Mouse (Mus musculus): ENCODE measurements around the gene 2510002D24Rik. TPM values are rescaled to one million over a fixed set of nuclear protein-coding genes. Genes with fewer than 3 reads are reported as not detected.

The 2510002D24Rik gene
- total RNA-seq (2015), result 7.8 and 9.6 TPM in 2 replicates
- 9.6 and 9.9 TPM in 2 replicates for total RNA-seq (2017)

DNA sequence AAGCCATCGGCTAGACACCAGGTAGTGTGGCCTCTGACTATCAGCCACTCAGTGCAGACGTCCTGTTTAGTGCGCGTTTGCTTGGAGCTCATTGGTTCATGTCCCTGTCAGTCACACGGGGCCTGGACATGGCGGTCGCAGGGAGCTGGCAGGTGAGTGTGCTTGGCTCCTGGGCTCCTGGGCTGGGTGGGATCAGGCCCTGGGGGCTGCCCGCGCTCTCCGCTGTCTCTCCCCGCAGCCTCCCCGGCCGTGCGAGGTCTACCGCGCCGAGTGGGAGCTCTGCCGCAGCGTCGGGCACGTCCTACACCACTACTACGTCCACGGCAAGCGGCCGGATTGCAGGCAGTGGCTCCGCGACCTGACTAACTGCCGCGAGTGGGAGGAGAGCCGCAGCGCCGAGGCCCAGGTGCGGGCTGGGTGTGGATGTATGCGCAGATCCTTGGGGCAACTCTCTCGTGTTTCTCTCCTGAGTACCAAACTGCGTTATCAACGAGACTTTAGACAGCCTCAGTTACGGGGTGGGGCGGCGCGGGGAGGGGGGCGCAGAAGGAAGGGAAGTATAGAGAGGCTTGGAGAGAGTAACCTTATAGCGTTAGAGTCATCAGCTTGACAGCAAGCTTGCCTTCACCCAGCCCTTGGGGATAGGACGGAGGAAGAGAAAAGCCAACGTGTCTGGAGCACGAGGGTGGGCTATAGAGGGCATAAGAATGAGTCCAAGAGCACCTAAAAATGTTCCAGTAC lies at the start of gene 2510002D24Rik, which contains the start of gene Gm28539:
2510002D24Rik (plus strand) TSS at position 111 of the 741 bp plus-strand sequence.
Gm28539 (plus strand) TSS at position 117 of the 741 bp plus-strand sequence.
- ATAC-seq (ENCODE audit: poor library complexity, severe bottlenecking), result peak; percentile 99

DNA sequence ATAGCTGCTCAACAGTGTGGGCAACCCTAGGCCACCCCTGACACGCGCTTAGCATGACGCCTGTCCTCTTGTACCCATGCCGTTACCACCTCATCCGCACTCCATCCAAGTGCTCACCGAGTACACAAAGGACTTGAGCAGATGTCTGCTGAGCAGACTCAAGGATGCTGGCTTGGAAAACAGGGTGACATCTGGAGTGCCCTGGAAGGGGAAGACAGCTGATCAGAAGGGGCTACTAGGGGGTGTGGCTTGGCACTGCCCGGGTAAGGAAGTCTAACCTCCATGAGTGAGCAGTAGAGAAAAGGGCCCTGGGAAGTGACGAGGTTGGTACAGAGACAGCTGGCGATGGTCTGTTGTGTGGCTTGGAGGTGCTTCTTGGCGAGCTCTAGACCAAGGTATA lies 49.7 kb upstream of the 2510002D24Rik start:
- ATAC-seq (ENCODE audit: poor library complexity, severe bottlenecking), result no peak

DNA sequence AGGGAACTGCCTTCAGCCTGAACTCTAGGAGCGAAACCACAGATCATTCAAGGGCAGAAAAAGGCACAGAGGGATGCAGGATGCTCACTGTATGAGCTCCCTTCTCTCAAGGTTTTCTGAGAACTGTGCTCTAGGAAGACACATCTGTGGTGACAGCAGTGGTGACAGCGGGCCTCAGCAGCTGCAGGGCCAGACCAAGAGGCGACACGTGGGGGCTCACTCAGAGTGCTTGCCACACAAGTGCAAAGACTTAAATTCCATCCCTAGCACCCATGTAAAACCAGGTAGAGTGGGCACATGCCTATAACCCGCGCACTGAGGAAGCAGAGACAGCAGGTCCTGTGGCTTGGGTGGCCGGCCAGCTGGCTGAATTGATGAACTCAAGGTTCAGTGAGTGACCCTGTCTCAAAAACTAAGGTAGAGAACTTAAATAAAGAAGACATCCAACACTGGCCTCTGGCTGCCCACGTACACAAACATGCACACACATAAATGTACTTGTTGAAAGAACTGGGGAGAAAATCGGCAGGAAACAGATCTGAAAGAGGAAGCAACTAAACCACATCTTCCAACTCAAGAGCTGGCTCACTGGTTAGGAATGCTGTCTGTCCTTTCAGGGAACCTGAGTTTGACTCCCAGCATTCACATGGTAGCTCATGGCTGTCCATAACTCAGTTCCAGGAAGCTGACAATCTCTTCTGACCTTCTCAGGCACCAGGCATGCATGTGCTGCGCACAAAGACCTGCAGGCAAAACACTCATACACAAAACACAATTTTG lies 47.6 kb upstream of the 2510002D24Rik start:
- ATAC-seq (ENCODE audit: poor library complexity, severe bottlenecking), result no peak

DNA sequence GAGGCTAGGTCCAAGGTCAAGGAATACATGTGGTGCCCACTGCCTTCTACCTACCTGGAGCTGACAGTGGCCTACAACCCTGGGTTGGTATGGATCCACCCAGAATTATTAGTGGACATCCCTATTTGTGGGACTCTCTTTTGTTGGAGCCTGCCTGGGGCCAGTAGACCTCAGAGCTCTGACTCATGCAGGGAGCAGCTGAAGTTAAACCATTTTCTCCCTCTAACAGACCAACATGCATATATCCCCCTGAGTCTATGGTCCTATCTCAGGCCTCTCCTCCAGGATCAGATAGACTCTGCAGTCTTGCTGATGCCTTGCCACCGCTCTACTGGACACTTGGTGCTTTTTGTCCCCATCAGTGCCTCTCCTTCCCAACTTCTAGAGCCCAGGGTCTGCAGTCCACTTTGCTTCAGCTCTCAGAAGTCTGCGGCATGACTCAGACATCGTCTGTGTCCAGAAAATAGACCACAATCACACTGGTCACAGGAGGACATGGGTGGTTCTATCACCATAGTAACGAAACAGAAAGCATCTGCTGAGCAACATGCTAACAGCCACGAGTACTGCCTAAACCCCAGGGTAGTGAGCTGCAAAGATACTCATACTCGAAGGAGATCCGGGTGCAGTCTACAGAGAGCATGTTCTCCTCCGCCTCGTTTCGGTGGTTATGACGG lies 41.0 kb upstream of the 2510002D24Rik start:
- ATAC-seq (ENCODE audit: poor library complexity, severe bottlenecking), result no peak

DNA sequence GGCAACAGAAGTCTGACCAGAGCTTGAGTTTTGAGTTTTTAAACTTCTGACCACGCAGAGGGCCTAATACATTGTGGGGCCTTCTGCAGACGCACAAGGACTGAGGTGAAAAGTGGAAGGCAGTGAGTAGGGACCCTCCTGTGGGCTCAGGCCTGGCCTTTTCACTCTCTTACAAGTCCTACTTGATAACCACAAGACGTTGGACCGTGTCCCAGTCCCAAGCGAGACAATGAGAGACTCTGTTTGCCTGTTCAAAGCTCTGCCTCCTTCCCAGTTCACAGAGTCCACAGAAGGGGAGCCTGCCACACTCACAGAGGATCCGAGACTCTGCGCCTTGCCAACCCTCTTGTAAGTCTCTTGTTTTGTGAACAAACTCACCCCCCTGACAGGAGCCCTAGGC lies 39.7 kb upstream of the 2510002D24Rik start:
- no peak for ATAC-seq (ENCODE audit: poor library complexity, severe bottlenecking)

DNA sequence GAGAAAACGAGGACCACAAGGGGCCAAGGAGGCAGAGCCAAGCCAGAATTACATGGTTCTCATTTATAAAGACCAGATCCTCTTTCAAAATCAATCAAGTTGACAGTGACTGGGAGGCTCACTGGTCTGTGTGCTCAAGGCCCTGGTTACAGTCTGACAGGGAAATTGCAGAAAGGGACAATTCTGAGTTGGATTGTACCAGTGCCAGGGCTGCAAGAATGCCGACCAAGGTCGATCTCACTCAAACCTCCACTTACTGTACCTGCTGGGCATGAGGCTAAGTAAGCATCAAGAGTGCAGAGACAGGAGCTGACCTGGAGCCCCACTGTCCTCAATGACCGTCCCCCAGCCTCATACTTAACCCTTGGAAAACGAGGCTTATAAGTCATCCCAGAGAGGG lies 38.2 kb upstream of the 2510002D24Rik start:
- ATAC-seq (ENCODE audit: poor library complexity, severe bottlenecking), result no peak

DNA sequence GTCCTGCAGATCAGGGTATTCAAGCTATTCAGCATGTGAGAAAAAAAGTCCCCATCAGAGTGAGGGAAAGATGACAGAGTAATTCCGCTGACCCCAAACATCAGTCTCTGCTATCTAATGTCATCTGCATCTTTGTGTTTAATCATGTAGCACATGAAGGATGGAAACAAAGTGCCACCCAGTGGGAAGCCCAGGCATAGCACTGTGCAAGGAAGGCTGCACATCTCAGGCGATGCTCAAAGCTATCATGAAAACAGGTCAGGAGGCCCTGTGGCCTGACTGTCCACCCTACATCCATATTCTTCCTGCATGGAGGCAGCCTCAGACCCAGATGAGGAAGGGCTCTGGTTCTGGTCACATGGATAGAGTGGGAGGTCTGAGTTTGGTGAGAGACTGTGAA lies 37.5 kb upstream of the 2510002D24Rik start:
- ATAC-seq (ENCODE audit: poor library complexity, severe bottlenecking), result no peak

DNA sequence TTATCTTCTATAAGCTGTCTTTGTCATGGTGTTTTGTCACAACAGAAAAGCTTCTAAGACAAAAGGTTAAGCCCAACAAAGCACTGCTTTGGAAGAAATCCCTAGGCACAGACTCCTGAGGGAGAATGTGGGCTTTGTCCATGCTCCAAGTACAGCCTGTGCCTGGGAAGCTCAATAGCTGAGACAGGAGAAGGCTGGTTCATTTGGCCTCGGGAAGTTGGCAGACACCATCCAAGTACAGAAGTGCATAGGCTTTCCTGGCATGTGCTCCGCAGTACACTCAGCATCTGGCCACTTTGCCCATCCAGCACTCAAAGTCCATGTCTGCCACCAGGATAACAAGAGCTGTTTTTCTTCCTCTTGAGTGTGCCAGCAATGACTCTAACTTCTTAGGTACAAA lies 30.6 kb upstream of the 2510002D24Rik start:
- no peak for ATAC-seq (ENCODE audit: poor library complexity, severe bottlenecking)

DNA sequence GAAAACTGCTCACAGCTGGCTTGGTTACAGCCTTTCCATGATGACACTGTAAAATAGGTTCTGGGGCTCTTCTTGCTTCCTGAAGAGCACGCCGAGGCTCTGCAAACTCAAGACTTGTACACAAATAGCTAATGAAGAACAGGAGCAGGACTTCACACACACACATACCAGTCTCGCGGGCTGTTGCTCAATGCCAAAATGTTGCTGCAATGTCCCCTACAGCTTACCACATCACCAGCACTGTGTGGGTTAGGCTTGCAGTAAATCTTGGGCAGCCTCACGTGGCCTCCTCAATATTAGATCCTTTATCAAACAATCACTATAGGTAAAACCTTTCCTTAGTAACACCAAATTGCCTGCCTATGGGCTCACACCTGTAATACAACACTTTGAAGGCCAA lies 27.4 kb upstream of the 2510002D24Rik start:
- ATAC-seq (ENCODE audit: poor library complexity, severe bottlenecking), result peak; percentile 51

DNA sequence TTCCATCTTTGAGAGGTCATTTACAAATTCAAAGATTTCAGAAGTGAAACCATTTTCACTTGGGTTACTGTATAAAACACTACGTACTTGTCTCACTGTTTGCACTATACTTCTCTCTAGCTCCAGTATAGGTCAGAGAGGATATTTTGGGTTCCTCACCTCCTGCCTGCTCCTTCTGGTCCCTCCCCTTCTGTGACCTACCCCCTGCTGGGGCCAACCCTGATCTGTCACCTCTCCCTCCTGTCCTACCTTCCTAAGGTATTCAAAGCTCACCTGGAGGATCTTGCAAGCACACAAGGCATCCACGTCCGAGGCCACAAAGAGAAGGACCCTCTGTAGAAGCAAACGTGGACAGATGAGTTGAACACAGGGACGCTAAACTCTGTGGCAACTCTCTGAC lies 25.3 kb upstream of the 2510002D24Rik start:
- no peak; the same call in 1 of the 2 replicates for ATAC-seq (ENCODE audit: poor library complexity, severe bottlenecking)

DNA sequence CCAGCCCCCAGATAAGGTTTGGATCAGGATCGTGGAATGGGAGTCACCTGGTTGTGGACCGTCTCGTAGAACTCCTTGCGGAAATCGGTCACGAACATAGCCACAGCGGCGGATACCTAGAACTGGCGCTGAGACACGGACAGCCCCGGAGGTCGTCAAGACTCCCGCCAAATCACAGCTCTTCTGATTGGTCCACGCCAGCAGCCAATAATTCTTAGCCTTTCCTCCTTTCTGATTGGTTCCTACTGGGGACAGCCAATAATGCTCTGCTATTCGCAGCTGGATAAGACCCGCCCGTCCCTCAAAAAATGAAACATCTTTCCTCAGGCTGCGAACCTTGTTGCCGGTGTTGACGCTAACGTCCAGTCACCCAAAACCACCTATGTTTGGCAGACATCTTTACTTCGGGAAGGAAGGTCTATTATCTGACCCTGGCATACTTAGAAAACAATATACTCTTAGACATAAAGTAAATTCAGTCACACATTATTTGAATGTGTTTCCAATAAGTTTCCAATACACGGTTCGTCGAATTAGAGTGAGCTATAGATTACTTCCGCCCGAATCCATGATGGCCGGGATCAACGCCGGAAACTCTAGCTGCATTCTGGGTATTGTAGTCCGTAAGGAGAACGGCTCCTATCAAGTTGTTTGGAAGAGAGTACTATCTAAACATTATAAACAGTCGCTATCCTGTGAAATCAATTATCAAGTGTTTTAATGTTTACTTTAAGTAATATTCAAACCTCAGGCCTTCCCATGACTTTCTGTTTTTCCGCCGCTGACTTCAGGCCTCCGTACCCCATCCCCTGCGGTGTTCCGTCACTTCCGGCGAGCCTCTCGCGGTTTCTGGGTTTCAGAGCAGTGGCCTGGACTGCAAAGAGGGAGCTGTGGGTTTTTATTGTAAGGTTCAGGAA lies 24.7 kb upstream of the 2510002D24Rik start, which contains the start of the genes Ufd1 and Cdc45:
Ufd1 (plus strand) TSS at position 312 of the 917 bp plus-strand sequence.
Cdc45 (minus strand) TSS at position 520 of the 917 bp plus-strand sequence.
- ATAC-seq (ENCODE audit: poor library complexity, severe bottlenecking), result peak; percentile 72

DNA sequence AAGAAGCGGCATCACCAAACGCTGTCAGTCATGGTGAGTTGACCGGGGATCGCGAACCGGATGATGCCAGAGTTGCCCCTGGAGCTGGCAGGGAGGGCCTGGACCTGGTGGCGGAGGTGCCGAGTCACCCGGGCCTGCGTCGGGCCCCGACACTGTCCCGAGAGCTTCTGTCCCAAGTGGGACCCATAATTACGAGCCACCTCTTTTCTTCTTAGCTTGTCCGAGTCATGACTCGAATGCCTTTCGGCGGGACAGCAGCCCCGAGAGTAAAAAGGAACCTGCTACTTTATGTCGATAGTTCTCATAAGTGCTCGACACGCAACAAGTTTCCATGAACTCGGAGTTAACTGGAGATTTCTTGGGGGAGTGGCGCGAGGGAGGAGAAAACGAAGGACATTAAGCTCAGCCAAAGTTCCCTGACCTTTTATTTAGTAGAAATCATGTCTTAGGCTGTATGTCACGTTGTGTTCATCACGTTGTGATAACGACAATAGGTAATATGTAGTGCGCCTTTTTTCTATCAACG lies 23.9 kb upstream of the 2510002D24Rik start:
- ATAC-seq (ENCODE audit: poor library complexity, severe bottlenecking), result peak; percentile 25

DNA sequence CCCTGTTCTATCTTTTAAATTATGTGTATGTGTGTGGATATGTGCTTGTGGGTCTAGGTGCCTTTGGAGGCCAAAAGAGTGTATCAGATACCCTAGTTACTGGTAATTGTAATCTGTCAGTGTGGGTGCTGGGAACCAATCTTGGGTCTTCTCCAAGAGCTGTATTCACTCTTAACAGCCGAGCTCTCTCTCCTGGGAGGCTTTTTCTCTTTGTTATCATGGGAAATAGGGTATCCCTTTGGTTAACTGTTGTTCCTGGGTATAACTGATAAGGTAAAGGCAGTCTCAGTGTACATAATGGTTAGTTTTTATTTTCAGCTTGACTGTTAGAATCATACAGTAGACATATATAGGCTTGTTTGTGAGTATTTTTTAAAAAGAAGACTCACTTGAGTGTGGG lies 14.0 kb upstream of the 2510002D24Rik start:
- no peak for ATAC-seq (ENCODE audit: poor library complexity, severe bottlenecking)

DNA sequence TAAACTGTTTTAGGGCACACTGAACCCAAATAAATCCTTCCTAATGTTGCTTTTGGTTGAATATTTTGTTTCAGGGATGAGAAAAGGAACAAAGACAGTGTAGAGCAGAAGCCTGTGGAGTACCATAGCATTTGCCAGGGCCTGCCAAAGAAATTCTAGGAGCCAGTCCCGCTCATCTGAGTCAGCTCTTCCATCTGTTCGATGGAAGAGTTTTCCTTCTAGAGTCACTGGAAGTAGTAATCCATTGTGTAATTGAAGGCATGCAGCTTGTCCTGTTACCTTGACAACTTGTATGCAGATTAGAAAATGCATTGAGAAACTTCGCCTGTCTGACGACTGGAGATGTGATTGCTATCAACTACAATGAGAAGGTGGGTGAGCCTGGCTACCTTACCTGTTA lies 13.5 kb upstream of the 2510002D24Rik start:
- no peak for ATAC-seq (ENCODE audit: poor library complexity, severe bottlenecking)

DNA sequence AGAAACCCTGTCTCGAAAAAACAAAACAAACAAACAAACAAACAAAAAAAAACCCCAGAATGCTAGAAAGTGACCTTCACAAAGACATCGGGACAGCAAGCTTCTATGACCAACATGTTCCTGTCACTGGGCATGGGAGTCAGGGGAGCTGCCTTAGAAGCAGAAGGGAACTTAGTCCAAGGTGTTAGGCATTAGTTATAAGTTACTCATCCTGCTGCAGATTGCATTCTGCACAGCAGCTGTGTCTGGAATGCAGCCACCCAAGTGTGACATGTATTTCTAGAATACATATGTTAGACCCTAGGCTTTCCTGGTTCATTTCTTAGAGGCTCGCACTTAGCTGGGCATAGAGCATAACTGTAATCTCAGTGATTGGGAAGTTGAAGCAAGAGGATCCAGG lies 7.7 kb upstream of the 2510002D24Rik start:
- ATAC-seq (ENCODE audit: poor library complexity, severe bottlenecking), result no peak

DNA sequence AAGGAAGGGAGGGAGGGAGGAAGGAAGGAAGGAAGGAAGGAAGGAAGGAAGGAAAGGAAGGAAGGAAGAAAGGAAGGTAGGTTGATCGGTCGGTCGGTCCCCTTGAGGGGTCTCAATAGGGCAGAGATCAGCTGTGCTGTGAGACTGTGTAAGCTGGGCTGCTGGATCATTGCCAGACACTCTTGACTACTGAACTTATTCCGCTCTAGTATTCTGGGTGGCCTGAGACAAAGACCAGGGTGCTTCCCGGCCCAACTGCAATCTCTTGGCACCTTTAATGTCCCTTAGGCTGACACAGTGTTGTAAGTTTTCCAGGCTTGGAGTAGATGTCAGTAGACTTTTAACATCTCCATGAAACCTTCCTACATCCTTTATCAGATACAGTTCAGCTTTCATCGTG lies 7.3 kb upstream of the 2510002D24Rik start:
- ATAC-seq (ENCODE audit: poor library complexity, severe bottlenecking), result no peak

DNA sequence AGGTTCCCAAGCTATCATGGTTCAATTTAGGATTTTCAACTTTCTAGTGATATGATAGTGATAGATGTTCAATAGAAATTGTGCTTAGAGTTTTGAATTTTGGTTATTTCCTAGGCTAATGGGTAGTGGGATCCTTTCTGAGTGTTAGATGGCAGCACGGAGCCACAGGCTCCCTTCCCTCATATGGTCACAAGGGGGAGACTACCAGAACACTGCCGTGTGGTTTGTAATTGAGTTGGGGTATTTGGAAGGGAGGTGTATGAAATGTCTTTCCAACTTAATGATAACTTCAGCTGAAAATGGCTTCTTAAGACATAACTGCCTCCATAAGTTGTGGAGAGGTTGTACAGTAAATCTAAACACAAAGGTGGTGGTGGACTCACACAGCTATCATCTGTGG lies 2.9 kb upstream of the 2510002D24Rik start:
- no peak for ATAC-seq (ENCODE audit: poor library complexity, severe bottlenecking)

DNA sequence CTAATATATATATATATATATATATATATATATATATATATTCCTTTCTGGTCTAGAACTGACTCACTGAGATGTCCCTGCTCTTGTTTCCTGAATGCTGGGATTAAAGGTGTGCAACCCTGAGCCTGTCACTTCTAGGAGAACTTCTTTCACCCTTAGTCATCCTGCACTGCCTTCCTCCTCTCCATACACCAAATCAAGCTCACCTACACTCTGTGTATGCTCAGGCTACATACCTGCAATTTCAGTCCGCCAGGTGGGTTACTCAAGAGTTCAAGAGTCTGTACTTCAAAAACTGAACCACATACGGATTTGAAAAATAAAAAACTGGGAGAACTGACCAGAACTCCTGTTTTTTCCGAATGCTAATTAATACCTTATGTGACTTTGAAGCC lies 308 bp upstream of the 2510002D24Rik start:
- ATAC-seq (ENCODE audit: poor library complexity, severe bottlenecking), result no peak

DNA sequence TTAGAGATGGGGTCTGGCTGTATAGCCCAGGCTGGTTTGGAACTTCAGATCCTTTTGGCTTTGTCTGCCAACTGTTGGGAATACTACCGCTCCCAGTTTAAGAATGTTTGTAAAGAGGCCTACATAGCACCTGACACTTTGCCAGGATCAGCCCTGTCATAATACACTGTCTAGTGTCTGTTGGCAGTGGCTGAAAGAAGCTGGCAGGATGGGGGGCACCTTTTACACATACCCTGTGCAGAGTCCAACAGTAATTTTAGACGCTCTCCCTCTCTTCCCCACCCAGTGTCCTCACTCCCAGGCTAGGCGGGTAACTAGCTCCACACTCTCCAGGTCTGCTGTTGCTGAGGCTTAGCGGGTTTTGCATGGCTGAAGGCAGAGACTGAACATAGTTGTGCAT lies 2.0 kb downstream of the 2510002D24Rik start:
- ATAC-seq (ENCODE audit: poor library complexity, severe bottlenecking), result no peak

DNA sequence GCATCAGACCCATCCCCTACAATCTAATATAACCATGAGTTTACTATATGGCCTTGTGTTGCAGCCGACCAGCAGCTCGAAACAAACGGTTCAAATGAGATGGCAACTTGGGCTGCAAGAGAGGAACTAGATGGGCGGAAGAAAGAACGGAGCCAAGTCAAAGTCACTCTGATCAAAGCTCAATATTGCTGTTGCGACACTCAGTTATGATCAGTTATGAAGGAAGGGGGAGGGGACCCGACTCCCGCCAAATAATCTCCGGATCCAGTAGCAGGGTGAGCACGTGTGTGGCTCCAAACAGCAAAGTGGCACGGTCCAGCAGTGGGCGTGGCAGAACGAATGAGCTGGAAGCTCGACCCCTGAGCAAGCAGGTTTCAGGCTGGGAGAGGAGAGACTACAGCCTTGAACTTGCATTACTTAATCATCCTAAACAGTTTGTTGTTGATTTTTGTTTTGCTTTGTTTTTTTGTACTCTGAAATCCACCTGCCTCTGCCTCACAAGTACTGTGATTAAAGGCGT lies 10.0 kb downstream of the 2510002D24Rik start:
- ATAC-seq (ENCODE audit: poor library complexity, severe bottlenecking), result no peak
